Mouse (Mus musculus) induced T-regulatory cell, adult 2 months (primary cell): ENCODE measurements at regions not wholly inside any gene's neighbourhood (a gene's known extent, or its start where the extent isn't known, plus 50 kb on each side); places are given as distances from the start of the nearest gene placed in this dataset.
A peak's percentile ranks its signal among the peaks of the same experiment; 100 is the strongest.

Experiments
- DNase-seq: peaks from one replicate; pipeline ENCODE4 v3.0.0-alpha.2; 2012; ENCODE audit warnings: low read depth

DNA sequence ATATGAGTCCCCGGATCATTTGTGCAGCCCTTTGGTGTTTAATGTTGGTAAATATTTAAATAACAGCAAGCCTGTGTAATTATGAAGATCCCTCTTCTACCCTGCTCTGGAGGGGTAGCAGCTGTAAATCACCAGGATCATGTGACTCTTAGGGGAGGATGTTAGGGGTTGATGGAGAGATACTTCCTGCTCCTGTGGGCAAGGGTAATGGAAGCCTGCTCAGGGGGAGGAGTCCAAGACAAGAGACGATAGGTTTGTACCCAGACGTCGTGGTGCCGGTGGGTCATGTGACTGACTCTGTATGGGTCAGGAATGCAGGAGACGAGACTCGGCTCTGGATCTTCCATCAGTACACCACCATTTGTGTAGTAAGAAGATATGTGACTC is 166.7 kb downstream of the Cdh26 start:
- DNase-seq, result no peak

DNA sequence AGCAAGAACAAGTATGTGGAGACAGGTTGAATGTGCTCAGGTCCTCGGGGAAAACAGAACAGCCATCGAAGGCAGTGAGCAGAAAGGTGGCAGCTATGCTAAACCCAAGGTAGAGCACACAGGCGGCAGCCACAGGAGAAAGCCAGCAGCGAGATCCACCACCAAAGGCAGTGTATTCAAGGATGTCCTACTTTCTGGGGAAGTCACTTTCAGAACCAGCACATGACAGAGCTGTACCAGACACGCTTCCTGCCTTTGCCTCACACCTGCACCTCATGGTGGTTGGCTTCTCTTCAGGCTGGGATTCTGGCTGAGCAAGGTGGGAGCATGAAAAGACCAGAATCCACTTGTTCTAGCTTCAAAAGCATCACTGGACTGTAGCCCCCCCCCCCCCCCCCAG is 168.0 kb downstream of the Cdh26 start:
- no peak for DNase-seq

DNA sequence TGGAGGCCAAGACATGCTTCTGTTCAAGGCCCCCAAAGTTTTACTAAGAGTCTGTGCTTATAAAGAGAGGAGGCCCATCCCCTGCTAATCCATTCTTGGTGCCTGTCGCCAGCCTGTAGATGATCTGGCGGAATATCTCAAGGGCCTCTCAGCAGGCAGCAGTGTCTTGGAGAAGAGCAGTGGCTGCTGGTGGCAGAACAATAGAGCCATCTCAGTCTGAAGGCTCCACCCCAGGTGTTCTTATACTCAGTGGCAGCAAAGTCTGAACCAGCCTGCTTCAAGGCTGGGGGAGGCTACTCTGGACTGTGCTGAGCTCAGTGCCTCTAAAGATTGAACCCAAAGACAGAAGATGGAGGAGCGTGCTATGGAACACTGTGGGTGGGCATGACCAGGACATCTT is 168.5 kb downstream of the Cdh26 start:
- DNase-seq, result no peak

DNA sequence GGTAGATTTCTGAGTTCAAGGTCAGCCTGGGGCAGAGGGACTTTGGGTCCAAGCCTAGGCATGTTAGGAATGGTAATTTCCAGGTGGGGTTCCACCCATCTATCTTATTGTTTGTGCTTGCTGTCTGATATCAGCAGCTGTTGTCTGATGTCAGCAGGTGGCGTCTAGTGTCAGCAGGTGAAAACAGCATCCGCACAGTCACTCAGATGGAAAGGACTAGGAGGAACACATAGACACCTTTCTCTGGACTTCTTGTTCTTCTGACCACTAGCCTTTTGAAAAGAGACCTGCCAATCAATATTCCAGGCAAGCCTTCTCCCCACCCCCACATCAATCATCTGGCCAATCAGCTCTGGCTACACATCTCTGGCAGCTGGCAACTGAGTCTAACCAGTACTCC is 173.1 kb downstream of the Cdh26 start:
- no peak for DNase-seq

DNA sequence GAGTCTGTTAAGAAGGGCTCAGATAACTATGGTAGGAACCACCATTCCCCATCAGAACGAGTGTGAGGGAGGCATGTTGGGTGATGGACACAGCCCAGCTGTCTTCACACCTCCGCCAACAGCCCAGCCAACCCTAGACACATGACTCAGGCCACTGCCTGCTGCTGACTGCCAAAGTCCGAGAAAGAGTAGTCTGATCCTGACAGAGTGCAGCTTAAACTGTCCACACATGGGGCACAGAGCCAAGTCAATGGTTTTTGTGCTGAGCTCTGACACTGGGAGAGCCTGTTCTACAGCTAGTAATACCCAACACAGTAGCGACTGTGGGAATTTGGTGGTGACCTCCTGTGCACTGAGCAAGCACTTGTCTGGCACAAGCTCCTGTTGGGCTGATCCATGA is 176.4 kb downstream of the Cdh26 start:
- DNase-seq, result no peak

DNA sequence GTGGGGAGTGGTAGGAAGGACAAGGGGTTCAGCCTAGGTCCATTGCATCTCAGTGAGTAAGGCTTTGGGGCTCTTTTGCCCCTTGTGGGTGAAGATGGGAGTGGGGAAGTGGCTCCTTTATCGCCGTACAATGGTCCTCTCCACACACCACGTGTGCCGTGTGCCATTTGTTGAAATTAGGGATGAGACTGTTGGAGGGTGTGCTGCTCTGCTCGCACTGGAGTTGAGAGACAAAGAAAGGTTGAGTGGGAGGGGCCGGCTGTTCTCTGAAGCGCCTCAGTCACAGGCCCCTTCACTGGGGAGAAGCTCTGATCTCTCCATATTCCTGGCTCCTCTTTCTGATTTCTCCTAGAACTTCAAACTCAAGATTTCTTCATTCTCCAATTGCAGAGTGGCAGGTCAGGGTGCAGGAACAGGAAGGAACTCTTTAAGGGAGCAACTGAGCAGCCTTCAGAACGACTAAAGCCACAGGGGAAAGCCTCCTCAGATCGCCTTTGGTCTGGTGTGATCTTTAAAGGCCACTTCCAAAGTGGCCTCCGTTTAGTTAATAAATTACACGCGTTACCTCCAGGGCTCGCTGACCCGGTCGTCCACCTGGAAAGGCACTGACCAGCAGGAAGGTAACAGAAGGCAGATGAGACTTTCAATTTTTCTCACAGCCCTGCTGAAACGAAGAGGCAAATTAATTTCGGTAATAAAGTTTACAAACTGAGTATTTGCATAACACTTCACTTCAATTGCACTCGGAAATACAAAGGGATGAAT is 180.1 kb downstream of the Cdh26 start:
- DNase-seq, result no peak

DNA sequence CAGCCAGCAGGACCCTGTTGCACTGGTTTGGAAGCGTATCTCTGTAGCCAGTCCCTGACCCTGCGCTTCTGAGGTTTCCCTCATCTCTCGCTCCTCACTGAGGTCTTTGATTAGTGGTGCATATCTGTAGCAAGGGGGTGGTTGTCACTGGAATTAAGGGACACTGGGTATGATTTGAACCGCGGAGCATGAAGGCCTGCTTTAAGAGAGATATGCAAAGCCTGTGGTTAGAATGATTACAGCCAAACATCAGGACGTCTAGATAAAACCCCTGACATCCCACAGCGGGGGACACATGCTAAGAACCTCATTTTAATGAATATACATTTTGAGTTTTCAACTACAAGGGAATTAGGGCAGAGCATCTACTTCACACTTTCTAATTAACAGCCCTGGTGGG is 184.4 kb downstream of the Cdh26 start:
- DNase-seq, result no peak

DNA sequence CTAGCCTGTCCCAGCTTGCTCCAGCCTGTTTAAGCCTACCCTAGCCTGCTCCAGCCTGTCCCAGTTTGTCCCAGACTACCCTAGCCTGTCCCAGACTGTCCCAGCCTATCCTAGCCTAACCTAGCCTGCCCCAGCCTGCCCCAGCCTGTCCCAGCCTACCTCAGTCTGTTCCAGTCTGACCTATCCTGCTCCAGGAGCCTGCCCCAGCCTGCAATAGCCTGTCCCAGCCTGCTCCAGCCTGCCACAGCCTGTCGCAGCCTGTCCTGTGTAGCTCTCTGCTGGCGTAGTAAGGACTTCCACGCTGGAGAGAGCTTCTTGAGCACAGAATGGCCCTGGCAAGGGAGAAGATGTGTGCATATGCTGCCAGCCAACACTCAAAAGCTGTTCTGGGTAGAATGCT is 192.5 kb downstream of the Cdh26 start:
- no peak for DNase-seq

DNA sequence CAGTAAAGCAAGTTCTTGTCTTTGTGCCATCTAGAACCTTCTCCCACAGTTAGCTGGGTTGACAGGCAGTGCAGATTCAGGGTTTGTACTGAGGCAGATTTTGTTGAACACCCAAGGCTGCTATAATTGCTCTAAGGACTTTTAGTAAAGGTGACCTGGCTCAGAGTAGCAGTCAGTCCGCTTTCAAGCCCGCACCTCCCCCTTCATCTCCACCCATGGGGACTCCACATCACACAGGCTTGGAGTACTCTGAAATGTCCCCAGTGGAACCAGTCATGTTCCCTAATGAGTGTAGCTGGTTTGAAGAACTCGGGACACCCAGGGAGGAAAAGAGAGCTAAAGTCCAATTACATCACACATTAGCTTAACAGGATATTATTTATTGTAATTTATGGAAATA is 194.1 kb downstream of the Cdh26 start:
- no peak for DNase-seq

DNA sequence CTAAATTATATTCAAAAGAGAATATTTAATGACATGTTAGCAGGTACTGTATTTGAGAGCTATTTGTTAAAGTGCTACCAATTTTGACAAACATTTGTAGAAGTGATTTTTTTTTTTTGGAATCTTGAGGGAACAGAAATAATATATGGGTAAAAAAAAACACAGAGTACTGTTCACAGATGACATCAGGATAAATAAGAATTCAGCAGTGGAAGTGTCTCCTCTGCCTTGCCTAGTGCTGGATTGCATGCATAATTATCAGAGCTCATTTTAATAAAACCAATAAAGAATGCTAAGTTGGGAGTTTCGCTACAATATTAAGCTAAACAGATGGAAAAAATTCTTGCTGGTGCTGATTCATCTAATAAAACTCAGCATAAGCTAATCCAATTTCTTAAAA is 194.6 kb downstream of the Cdh26 start:
- no peak for DNase-seq

DNA sequence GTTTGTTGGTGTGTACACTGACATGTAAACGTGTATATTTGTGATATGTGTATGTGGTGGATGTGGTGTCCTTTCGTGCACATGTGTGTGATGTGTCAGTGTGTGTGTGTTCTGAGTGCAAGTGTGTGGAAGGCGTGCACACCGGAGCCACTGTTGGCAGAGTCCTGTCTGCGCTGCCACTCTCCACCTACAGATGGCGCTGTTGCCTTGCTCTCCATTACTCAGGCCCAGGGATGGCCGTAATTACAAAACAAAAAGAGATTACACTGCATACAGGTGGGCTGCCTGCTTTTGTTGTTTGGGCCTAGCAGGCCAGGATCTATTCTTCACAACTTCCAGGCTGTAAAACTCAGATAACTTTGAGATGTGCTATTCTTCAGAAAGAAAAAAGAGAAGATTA is 199.4 kb downstream of the Cdh26 start:
- DNase-seq, result peak; percentile 8

DNA sequence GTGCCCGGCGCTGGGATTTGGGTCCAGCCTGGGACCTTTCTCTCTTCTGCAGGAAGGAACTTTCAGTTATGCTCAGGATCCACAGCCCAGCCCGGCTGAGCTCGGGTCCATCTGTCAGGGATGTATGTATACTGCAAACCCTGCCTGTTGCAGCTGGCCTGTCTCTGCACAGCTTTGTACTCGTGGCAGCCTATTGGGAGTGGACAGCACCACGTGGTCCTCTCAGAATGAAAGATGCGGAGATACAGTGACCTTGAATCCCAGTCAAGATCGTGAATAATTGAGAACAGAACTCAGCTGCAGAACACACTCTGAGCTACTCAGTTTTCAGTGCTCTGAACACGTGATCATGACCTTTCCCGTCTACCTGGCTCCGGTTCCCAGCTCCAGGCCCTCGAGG is 200.2 kb downstream of the Cdh26 start:
- no peak for DNase-seq

DNA sequence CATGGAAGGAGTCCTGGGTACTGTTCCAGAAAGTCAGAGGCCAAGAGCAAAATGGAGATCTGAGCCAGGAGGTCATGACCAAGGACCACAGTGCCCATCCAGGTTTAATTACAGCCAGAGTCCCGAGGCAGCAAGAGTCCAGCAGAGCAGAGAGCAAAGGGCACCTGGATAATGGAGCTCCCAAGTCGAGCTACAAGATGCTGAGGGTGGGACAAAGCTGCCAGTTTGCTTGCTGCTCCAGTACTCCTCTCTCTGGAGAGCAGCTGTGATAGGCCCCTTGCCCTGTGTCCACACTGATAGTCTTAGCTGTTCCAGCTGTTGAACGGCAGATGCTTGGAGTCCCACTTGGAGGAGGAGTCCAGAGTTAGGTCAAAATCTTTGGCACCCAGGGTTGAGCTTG is 201.0 kb downstream of the Cdh26 start:
- no peak for DNase-seq

DNA sequence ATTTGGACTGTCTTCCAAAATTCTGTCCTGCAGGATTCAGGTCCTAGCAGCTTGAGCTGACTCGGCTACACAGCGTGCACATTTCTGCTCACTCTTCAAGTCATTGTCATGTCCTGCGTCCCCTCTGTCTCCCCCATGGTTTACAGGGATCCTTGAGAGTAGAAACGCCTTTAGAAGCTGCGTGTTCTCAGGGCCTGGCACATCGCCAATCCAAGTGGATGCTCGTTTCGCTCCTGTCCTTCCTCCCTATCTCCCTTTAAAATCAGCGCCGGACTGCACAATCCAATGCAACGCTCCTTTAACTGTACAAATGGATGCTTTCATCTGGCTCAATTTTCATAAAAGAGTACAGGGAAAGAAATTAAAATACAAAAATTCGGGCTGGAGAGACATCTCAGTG is 201.6 kb downstream of the Cdh26 start:
- DNase-seq, result no peak

DNA sequence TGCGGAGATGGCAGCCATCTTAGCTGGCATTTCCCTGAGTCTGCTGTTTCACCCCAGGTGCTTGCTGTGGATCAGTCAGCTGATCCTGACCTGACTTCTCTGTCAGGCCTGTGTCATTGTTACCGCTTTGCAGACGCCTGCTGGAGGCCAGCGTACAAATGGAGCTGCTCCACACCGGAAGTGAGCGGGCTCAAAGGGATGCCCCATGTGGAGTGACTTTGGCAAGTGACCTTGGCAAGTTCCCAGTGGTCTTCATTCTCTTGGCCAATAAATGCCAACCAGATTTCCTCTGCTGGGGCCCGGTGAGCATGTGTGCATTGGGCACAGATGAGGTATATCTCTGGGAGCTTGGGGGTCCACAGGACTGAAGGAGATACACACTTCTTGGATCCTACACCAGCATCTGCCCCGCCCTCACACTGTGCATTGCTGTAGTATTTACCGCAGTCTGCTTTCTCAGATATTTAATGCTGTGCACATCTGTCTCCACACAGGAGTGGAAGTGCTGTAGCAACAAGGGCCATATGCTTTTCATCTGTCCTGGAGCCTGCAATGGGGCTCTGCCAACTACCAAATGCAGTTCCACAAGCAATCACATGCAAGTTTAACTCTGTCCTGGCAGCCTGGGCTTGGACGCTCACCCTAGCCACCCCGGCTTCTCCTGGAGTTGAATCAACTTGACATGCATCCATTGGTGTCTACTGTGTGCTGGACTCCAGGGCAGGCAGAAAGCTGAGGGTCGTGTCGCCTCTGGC is 202.7 kb downstream of the Cdh26 start:
- no peak for DNase-seq

DNA sequence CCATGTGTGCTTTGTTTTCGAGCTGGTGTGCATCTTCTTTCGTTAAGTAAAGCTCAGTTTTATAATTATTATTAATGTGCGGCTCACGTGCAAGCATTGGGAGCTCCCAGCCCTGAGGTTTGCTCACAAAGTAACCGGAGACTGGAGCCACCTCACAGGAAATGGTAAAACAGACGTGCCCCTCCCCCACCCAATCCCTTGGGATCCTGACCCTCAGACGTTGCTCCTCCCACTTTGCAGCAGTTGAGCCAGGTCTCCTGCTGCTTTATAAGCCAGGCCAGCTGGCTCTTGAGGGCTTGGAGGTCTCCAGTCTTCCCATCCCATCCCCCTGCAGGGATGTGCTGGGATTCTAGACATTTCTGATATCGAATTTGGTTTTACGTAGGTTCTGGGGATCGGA is 203.8 kb downstream of the Cdh26 start:
- DNase-seq, result no peak

DNA sequence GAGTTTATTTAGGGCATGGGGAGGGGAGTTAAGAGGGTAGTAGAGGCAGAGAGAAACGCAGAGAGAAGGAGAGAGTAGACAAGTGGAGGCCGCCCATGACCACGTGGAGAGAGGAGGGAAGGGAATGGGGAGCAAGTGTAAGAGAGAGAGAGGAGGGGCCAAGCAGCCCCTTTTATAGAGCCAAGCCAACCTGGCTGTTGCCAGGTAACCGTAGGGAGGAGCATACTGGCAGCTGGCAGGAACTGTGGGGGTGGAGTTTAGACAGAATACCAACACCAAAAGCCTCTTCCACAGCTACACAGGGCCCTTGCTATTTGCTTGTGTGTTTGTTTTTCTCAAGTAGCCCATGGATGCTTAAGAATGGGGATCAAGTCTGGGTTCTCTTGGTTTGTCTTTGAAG is 205.4 kb downstream of the Cdh26 start:
- no peak for DNase-seq

DNA sequence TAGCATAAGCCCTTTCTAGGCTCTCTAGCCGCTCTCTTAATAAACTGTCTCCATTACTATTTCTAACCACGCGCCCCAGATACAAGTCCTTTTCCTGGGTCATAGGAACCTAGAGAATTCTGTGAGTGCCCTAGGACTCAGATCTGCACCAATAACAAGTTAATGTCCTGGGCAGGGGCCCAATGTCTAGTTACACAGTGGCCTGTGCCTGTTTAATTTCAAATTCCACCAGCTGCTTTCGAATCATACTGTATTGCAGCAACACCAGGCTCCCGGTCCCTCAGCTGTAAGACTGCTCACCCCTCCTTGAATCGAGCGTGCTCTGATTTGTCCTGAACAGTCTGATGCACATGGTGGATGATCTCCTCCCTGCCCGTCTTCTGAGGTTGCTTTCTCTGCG is 206.6 kb downstream of the Cdh26 start:
- no peak for DNase-seq

DNA sequence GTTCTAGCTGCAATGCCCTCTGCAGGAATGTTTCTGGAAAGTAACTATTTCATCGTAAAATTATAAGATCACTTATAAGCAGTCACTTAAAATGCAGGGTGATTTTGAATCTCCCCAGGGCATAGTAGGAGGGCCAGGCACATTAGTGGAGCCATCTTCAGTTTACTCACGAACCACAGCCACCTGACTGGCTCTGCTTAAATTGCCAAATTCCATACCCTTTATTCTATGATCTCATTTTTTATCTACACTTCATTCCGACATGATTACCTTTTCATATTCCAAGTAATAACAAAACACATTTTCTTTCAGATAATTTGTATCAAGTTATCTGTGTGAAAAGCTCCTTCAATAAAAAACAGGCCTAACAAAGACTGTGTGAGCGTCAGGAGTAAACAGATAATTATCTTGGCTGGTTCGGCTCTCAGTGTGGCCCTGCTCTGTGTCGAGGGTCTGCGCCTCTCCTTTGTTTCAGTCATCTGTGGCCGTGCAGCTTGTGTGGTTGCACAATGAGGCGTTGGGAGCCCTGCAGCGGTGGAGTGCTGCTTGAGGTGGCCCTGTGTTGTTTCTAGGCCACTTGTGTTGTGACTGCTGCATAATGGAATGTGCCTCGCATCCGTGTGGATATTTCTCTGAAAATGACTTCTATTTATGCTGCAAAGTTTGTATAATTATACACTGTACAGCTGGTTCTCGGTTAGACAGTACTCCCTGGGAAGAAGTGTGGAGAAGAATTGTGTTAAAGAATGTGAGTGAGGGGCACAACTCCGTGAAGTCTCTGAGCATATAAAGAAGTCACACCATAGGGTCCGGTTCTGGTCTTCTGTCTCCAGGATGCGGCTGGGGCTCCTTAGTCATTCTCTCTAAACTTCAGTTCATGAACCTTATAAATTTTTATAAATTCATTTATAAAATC is 212.1 kb downstream of the Cdh26 start:
- no peak for DNase-seq

DNA sequence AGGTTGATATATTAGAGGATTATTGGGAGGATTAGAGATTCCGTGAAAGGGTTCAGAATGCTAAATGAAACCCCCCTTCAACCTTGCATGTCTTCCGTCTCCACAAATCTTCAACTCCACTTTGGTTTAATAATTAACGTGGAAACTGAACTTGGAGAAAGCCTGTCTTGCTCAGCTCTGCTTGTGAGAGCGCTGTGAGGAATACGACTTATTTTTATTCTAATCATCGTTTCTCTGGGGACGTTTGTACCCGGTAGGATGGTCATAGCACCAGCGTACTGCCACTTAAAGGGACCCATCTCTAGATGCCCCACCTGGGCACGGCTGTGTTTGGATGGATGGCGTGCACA is 212.7 kb downstream of the Cdh26 start:
- no peak for DNase-seq

DNA sequence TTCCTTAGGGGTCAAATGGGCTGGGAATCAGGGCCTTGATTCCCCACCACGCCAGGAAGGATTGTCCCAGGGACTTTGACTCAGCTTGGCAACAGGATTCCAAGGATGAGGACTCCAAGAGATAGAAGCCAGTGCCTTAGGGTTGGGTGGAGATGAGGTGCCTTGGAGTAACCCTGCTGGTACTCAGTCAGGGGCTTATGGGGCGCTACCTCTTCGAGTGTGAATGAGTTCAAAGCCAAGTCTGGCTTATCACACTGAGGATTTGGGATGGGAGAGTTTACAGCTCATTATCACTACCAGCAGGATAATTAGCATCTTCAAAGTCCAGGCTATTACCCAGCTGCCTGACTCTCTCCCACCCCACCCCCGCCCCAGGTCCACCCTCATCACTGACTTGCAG is 213.5 kb downstream of the Cdh26 start:
- DNase-seq, result no peak

DNA sequence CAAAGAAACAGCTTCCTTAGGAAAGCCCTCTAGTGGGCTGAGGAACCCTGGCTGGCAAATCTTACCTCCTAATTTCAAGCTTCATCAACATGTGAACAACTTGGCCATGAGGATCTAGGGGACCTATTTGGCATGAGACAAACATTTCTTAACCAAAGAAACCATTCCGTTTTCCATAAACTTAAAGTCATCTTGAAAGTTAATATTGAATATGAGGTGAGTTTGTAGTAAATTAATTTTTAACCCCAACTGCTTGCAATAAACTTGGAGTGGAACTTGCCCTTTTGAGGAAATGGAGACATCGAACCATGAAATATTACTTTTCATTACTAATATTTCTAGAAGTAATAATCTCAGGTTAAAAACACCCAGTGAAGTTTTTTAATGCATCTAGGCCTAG is 229.7 kb downstream of the Cdh26 start:
- no peak for DNase-seq

DNA sequence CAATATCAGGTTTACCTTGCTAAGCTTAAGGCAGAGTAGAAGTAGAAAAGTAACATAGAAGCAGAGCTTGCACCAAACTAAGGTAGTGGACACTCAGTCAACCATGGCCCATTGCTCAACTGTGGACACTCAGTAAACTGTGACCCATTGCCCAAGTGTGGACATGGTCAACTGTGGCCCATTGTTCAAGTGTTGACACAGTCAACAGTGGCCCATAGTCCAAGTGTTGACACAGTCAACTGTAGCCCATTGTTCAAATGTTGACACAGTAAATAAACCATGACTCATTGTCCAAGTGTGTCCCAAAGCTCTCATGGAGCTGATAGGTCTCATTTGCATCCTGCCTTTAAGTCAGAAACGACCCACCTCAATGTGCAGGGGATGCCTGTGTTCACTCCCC is 232.1 kb downstream of the Cdh26 start:
- DNase-seq, result no peak
